Mouse (Mus musculus): ENCODE results near the gene Cd69. TPM values are rescaled to one million over a fixed set of nuclear protein-coding genes. Genes with fewer than 3 reads are reported as not detected.

Cd69 gene
- polyA plus RNA-seq, 1 experiment from 2014 or later, result 0.09 TPM

GRCm38 (mm10) chr6:129222188-129222800 lies 52.9 kb downstream of the Cd69 start:
- peaks cover 5% of the 10 kb centered on the region; the same call in 1 of the 2 replicates for H3K4me1 ChIP-seq (replicated peaks; ENCODE audit: control insufficient read depth, insufficient read depth, low read length)
- no peak overlapping the region for H3K9ac ChIP-seq (ENCODE audit: low read length)
- no peak overlapping the region for H3K4me3 ChIP-seq (ENCODE audit: low read length)
- 61% methylated on average over 3 of the region's 3 CpGs for WGBS
- no peaks in the 10 kb centered on the region for H3K36me3 ChIP-seq (ENCODE audit: control insufficient read depth, insufficient read depth, low read length)
- no peaks in the 10 kb centered on the region for H3K27me3 ChIP-seq (ENCODE audit: control insufficient read depth, insufficient read depth, low read depth, low read length)
- peak; percentile 60; the same call in 1 of the 2 replicates for ATAC-seq (ENCODE audit: low read depth)
- H3K9me3 ChIP-seq (ENCODE audit: control insufficient read depth, low read length), result no peaks in the 10 kb centered on the region
- peak overlapping the region; percentile 10; the same call in 1 of the 2 replicates for H3K27ac ChIP-seq (ENCODE audit: low read length)
- H3K4me2 ChIP-seq (ENCODE audit: low read depth, low read length), result no peak overlapping the region

DNA sequence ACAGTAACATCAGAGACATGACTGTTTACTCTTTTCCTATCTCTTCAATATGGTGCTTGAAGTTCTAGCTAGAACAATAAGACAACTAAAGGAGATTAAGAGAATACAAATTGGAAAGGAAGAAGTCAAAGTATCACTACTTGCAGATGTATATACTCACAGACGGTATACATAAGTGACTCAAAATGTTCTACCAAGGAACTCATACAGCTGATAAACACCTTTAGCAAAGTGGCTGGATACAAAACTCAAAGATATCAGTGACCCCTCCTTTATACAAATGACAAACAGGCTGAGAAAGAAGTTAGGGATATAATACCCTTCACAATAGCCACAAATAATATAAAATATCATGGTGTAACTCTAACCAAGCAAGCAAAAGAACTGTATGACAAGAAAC lies 54.2 kb downstream of the Cd69 start:
- H3K4me2 ChIP-seq (ENCODE audit: low read depth, low read length), result no peak overlapping the region
- no peaks in the 10 kb centered on the region for H3K27me3 ChIP-seq (ENCODE audit: control insufficient read depth, insufficient read depth, low read depth, low read length)
- H3K9ac ChIP-seq (ENCODE audit: low read length), result no peak overlapping the region
- H3K27ac ChIP-seq (ENCODE audit: low read length), result no peak overlapping the region
- H3K36me3 ChIP-seq (ENCODE audit: control insufficient read depth, insufficient read depth, low read length), result no peaks in the 10 kb centered on the region
- ATAC-seq (ENCODE audit: low read depth), result no peak
- 89% methylated on average over 1 of the region's 1 CpGs for WGBS
- no peaks in the 10 kb centered on the region for H3K9me3 ChIP-seq (ENCODE audit: control insufficient read depth, low read length)
- H3K4me3 ChIP-seq (ENCODE audit: low read length), result no peak overlapping the region
- peaks cover 5% of the 10 kb centered on the region; the same call in 1 of the 2 replicates for H3K4me1 ChIP-seq (replicated peaks; ENCODE audit: control insufficient read depth, insufficient read depth, low read length)

- WGBS, result 52% methylated on average over 3 of the region's 3 CpGs
- no peaks in the 10 kb centered on the region for H3K36me3 ChIP-seq (ENCODE audit: control insufficient read depth, insufficient read depth, low read length)
- H3K4me1 ChIP-seq (replicated peaks; ENCODE audit: control insufficient read depth, insufficient read depth, low read length), result peaks cover 11% of the 10 kb centered on the region
- H3K27me3 ChIP-seq (ENCODE audit: control insufficient read depth, insufficient read depth, low read depth, low read length), result no peaks in the 10 kb centered on the region
- ATAC-seq (ENCODE audit: low read depth), result no peak
- no peaks in the 10 kb centered on the region for H3K9me3 ChIP-seq (ENCODE audit: control insufficient read depth, low read length)
- no peak overlapping the region for H3K9ac ChIP-seq (ENCODE audit: low read length)
- no peak overlapping the region for H3K4me2 ChIP-seq (ENCODE audit: low read depth, low read length)
- no peak overlapping the region for H3K4me3 ChIP-seq (ENCODE audit: low read length)
- no peak overlapping the region for H3K27ac ChIP-seq (ENCODE audit: low read length)
Measured at GRCm38 (mm10) chr6:129219897-129220517, 55.2 kb downstream of the Cd69 start.

DNA sequence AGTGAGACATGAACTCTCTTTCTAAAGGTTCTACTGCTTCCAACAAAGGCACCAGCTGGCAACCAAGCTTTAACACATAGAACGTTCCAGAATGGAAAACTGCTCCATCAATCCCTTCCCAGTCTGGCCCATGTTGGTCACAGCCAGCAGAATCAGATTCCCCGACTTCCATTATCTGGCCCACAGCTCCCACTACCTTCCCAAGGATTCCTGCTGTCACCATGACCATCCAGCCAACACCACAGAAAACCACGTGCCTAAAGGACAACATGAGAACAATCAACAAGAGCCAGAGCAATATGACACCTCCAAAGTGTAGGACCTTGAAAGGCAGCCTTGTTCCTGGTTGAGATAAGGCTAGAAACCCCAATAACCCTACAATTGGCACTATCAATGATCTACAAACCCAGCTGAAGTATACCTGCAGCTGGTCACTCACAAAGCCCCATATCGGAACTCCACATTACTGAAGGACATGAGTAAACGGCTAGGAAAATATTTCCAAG lies 57.0 kb downstream of the Cd69 start:
- H3K4me1 ChIP-seq (replicated peaks; ENCODE audit: control insufficient read depth, insufficient read depth, low read length), result peaks cover 10% of the 10 kb centered on the region
- ATAC-seq (ENCODE audit: low read depth), result no peak
- H3K27me3 ChIP-seq (ENCODE audit: control insufficient read depth, insufficient read depth, low read depth, low read length), result no peaks in the 10 kb centered on the region
- no peak overlapping the region for H3K4me2 ChIP-seq (ENCODE audit: low read depth, low read length)
- no peak overlapping the region for H3K9ac ChIP-seq (ENCODE audit: low read length)
- H3K9me3 ChIP-seq (ENCODE audit: control insufficient read depth, low read length), result no peaks in the 10 kb centered on the region
- H3K36me3 ChIP-seq (ENCODE audit: control insufficient read depth, insufficient read depth, low read length), result no peaks in the 10 kb centered on the region
- no peak overlapping the region for H3K27ac ChIP-seq (ENCODE audit: low read length)
- H3K4me3 ChIP-seq (ENCODE audit: low read length), result no peak overlapping the region
- 53% methylated on average over 5 of the region's 5 CpGs for WGBS

Other genes with a start within 250 kb of the Cd69 start
- 0.67 and 0.68 TPM in 2 replicates for gene Klrb1f, start 229.5 kb downstream of the Cd69 start, polyA plus RNA-seq (2015; fragmentation: Nextera tagmentation; extraction: Ambion mirVana)
- not detected in 2 replicates for gene Clec2e, start 174.5 kb downstream of the Cd69 start, polyA plus RNA-seq (2015; fragmentation: Nextera tagmentation; extraction: Ambion mirVana)
- 2.0 and 2.3 TPM in 2 replicates for gene Clec2d, start 94.8 kb downstream of the Cd69 start, polyA plus RNA-seq (2015; fragmentation: Nextera tagmentation; extraction: Ambion mirVana)
- not detected in 2 replicates for gene 4922502D21Rik, start 56.4 kb upstream of the Cd69 start, polyA plus RNA-seq (2015; fragmentation: Nextera tagmentation; extraction: Ambion mirVana)
- gene Clec12a, start 67.3 kb upstream of the Cd69 start, polyA plus RNA-seq (2015; fragmentation: Nextera tagmentation; extraction: Ambion mirVana), result 3.3 and 4.3 TPM in 2 replicates
- 0.36 and 0.50 TPM in 2 replicates for gene Clec12b, start 110.4 kb upstream of the Cd69 start, polyA plus RNA-seq (2015; fragmentation: Nextera tagmentation; extraction: Ambion mirVana)
- 2.8 and 3.7 TPM in 2 replicates for gene Clec1b, start 121.9 kb upstream of the Cd69 start, polyA plus RNA-seq (2015; fragmentation: Nextera tagmentation; extraction: Ambion mirVana)
- gene Clec9a, start 133.4 kb upstream of the Cd69 start, polyA plus RNA-seq (2015; fragmentation: Nextera tagmentation; extraction: Ambion mirVana), result 1.5 and 1.6 TPM in 2 replicates
- gene Clec1a, start 176.6 kb upstream of the Cd69 start, polyA plus RNA-seq (2015; fragmentation: Nextera tagmentation; extraction: Ambion mirVana), result 35.9 and 37.0 TPM in 2 replicates
- gene Olr1, start 231.7 kb upstream of the Cd69 start, polyA plus RNA-seq (2015; fragmentation: Nextera tagmentation; extraction: Ambion mirVana), result 0.11 and 0.15 TPM in 2 replicates
- gene Tmem52b, start 237.1 kb upstream of the Cd69 start, polyA plus RNA-seq (2015; fragmentation: Nextera tagmentation; extraction: Ambion mirVana), result 0.09 TPM in 1 of 2 replicates, not detected in the other